Mouse (Mus musculus): ENCODE data around the gene Nyx. TPM values are rescaled to one million over a fixed set of nuclear protein-coding genes. Genes with fewer than 3 reads are reported as not detected.
"Not testable (repeated sequence)": the region's sequence is repeated elsewhere in the genome, so short reads cannot be mapped to it uniquely, and the experiment has no call there.

The Nyx gene
- 0.01 TPM for polyA plus RNA-seq (2012; fragmentation: generic; extraction: Trizol)

- no peak for TF ChIP-seq USF1 (IDR thresholded peaks at IDR 0.05; ENCODE audit: low read depth)
- no peak for TF ChIP-seq MYOD1 (IDR thresholded peaks at IDR 0.05; ENCODE audit: control insufficient read depth in 1 of 3, insufficient read length in 2 of 3, low read depth in 2 of 3)
- no peak for TF ChIP-seq CEBPB (IDR thresholded peaks at IDR 0.05; ENCODE audit: insufficient read depth, poor library complexity, severe bottlenecking)
- no peak for TF ChIP-seq TCF3 (IDR thresholded peaks at IDR 0.05; ENCODE audit: insufficient read length, low read depth)
- TF ChIP-seq SRF (IDR thresholded peaks at IDR 0.05; ENCODE audit: control insufficient read depth, insufficient read length, low read depth), result no peak
- TF ChIP-seq MAX (IDR thresholded peaks at IDR 0.05; ENCODE audit: low read depth), result no peak
- no peak for TF ChIP-seq E2F4 (IDR thresholded peaks at IDR 0.05; ENCODE audit: insufficient read depth)
- no peak for TF ChIP-seq MYOG (IDR thresholded peaks at IDR 0.05; ENCODE audit: control insufficient read depth in 1 of 3, insufficient read depth in 1 of 3, insufficient read length in 2 of 3, low read depth in 2 of 3)
- TF ChIP-seq REST (IDR thresholded peaks at IDR 0.05; ENCODE audit: insufficient read depth, insufficient read length), result no peak
- TF ChIP-seq POLR2A (IDR thresholded peaks at IDR 0.05; ENCODE audit: insufficient read length, low read depth), result no peak
- no peak for TF ChIP-seq POLR2AphosphoS2 (IDR thresholded peaks at IDR 0.05; ENCODE audit: insufficient read length, low read depth)
- Histone ChIP-seq H3K27me3 (ENCODE audit: control insufficient read depth, insufficient read depth, insufficient read length) (no peaks in the 10 kb centered on the region), H3K4me3 (no peak within 1 kb of the TSS), H3K36me3 (ENCODE audit: control insufficient read depth, insufficient read depth) (no peaks in the 10 kb centered on the region), H3K4me2 (ENCODE audit: low read depth) (no peak within 1 kb of the TSS), H3ac (ENCODE audit: control insufficient read depth, insufficient read length) (no peak within 1 kb of the TSS), H3K79me2 (ENCODE audit: control insufficient read depth, insufficient read depth) (no peaks in the 10 kb centered on the region)
Observed at GRCm38 (mm10) chrX:13465810-13466209, at the start of gene Nyx. TSS of gene Nyx (plus strand) at chrX:13466110.

GRCm38 (mm10) chrX:13422047-13422446, 43.9 kb upstream of the Nyx start:
- TF ChIP-seq TCF3 (IDR thresholded peaks at IDR 0.05; ENCODE audit: insufficient read length, low read depth), result no peak
- TF ChIP-seq POLR2AphosphoS2 (IDR thresholded peaks at IDR 0.05; ENCODE audit: insufficient read length, low read depth), result no peak
- TF ChIP-seq POLR2A (IDR thresholded peaks at IDR 0.05; ENCODE audit: insufficient read length, low read depth), result no peak
- no peak for TF ChIP-seq CEBPB (IDR thresholded peaks at IDR 0.05; ENCODE audit: insufficient read depth, poor library complexity, severe bottlenecking)
- TF ChIP-seq MAX (IDR thresholded peaks at IDR 0.05; ENCODE audit: low read depth), result no peak
- no peak for TF ChIP-seq E2F4 (IDR thresholded peaks at IDR 0.05; ENCODE audit: insufficient read depth)
- no peak for TF ChIP-seq SRF (IDR thresholded peaks at IDR 0.05; ENCODE audit: control insufficient read depth, insufficient read length, low read depth)
- TF ChIP-seq MYOG (IDR thresholded peaks at IDR 0.05; ENCODE audit: control insufficient read depth in 1 of 3, insufficient read depth in 1 of 3, insufficient read length in 2 of 3, low read depth in 2 of 3), result no peak
- TF ChIP-seq REST (IDR thresholded peaks at IDR 0.05; ENCODE audit: insufficient read depth, insufficient read length), result no peak
- TF ChIP-seq USF1 (IDR thresholded peaks at IDR 0.05; ENCODE audit: low read depth), result no peak
- TF ChIP-seq MYOD1 (IDR thresholded peaks at IDR 0.05; ENCODE audit: control insufficient read depth in 1 of 3, insufficient read length in 2 of 3, low read depth in 2 of 3), result no peak
- H3K36me3 ChIP-seq (ENCODE audit: control insufficient read depth, insufficient read depth), result no peaks in the 10 kb centered on the region
- no peak overlapping the region for H3K4me3 ChIP-seq
- no peak overlapping the region for H3ac ChIP-seq (ENCODE audit: control insufficient read depth, insufficient read length)
- no peaks in the 10 kb centered on the region for H3K27me3 ChIP-seq (ENCODE audit: control insufficient read depth, insufficient read depth, insufficient read length)
- no peak overlapping the region for H3K4me2 ChIP-seq (ENCODE audit: low read depth)
- no peaks in the 10 kb centered on the region for H3K79me2 ChIP-seq (ENCODE audit: control insufficient read depth, insufficient read depth)

GRCm38 (mm10) chrX:13431421-13431820, 34.5 kb upstream of the Nyx start:
- no peak overlapping the region for H3K4me3 ChIP-seq
- no peaks in the 10 kb centered on the region for H3K27me3 ChIP-seq (ENCODE audit: control insufficient read depth, insufficient read depth, insufficient read length)
- no peaks in the 10 kb centered on the region for H3K36me3 ChIP-seq (ENCODE audit: control insufficient read depth, insufficient read depth)
- no peak overlapping the region for H3K4me2 ChIP-seq (ENCODE audit: low read depth)
- TF ChIP-seq REST (IDR thresholded peaks at IDR 0.05; ENCODE audit: insufficient read depth, insufficient read length), result no peak
- no peak for TF ChIP-seq MYOD1 (IDR thresholded peaks at IDR 0.05; ENCODE audit: control insufficient read depth in 1 of 3, insufficient read length in 2 of 3, low read depth in 2 of 3)
- TF ChIP-seq POLR2AphosphoS2 (IDR thresholded peaks at IDR 0.05; ENCODE audit: insufficient read length, low read depth), result no peak
- no peak overlapping the region for H3ac ChIP-seq (ENCODE audit: control insufficient read depth, insufficient read length)
- no peaks in the 10 kb centered on the region for H3K79me2 ChIP-seq (ENCODE audit: control insufficient read depth, insufficient read depth)

GRCm38 (mm10) chrX:13436042-13436441, 29.9 kb upstream of the Nyx start:
- not testable (repeated sequence) for H3K4me2 ChIP-seq (ENCODE audit: low read depth); H3ac ChIP-seq (ENCODE audit: control insufficient read depth, insufficient read length); H3K79me2 ChIP-seq (ENCODE audit: control insufficient read depth, insufficient read depth); H3K27me3 ChIP-seq (ENCODE audit: control insufficient read depth, insufficient read depth, insufficient read length); H3K4me3 ChIP-seq; H3K36me3 ChIP-seq (ENCODE audit: control insufficient read depth, insufficient read depth)

- not testable (repeated sequence) for H3ac ChIP-seq (ENCODE audit: control insufficient read depth, insufficient read length); H3K27me3 ChIP-seq (ENCODE audit: control insufficient read depth, insufficient read depth, insufficient read length); H3K79me2 ChIP-seq (ENCODE audit: control insufficient read depth, insufficient read depth); H3K36me3 ChIP-seq (ENCODE audit: control insufficient read depth, insufficient read depth); H3K4me3 ChIP-seq; H3K4me2 ChIP-seq (ENCODE audit: low read depth)
Observed at GRCm38 (mm10) chrX:13456544-13456943, 9.4 kb upstream of the Nyx start.

- H3K4me2 ChIP-seq (ENCODE audit: low read depth), result no peak overlapping the region
- no peaks in the 10 kb centered on the region for H3K36me3 ChIP-seq (ENCODE audit: control insufficient read depth, insufficient read depth)
- TF ChIP-seq POLR2AphosphoS2 (IDR thresholded peaks at IDR 0.05; ENCODE audit: insufficient read length, low read depth) (no peak), USF1 (IDR thresholded peaks at IDR 0.05; ENCODE audit: low read depth) (no peak), TCF12 (IDR thresholded peaks at IDR 0.05; ENCODE audit: insufficient read depth, poor library complexity, severe bottlenecking) (no peak)
- no peaks in the 10 kb centered on the region for H3K27me3 ChIP-seq (ENCODE audit: control insufficient read depth, insufficient read depth, insufficient read length)
- H3K4me3 ChIP-seq, result no peak overlapping the region
- no peaks in the 10 kb centered on the region for H3K79me2 ChIP-seq (ENCODE audit: control insufficient read depth, insufficient read depth)
- H3ac ChIP-seq (ENCODE audit: control insufficient read depth, insufficient read length), result no peak overlapping the region
Observed at GRCm38 (mm10) chrX:13458766-13459165, 7.1 kb upstream of the Nyx start.

All from myocyte (in vitro differentiated cells).